Mouse (Mus musculus): ENCODE results near the gene Pigv. TPM values are rescaled to one million over a fixed set of nuclear protein-coding genes. Genes with fewer than 3 reads are reported as not detected.

Pigv gene
- polyA plus RNA-seq, 1 experiment from 2014 or later, result 16.7 TPM

- no peak overlapping the region for H3K4me3 ChIP-seq (ENCODE audit: low read length)
- H3K27me3 ChIP-seq (ENCODE audit: control insufficient read depth, insufficient read depth, low read length), result no peaks in the 10 kb centered on the region
- H3K9me3 ChIP-seq (replicated peaks; ENCODE audit: control insufficient read depth, low read length), result peaks cover 15% of the 10 kb centered on the region
- peaks cover 3% of the 10 kb centered on the region; the same call in 1 of the 2 replicates for H3K4me1 ChIP-seq (ENCODE audit: control insufficient read depth, insufficient read depth, low read length)
- no peaks in the 10 kb centered on the region for H3K36me3 ChIP-seq (ENCODE audit: control insufficient read depth, insufficient read depth)
- H3K27ac ChIP-seq (ENCODE audit: low read length), result no peak overlapping the region
- ATAC-seq (replicated peaks; ENCODE audit: extremely low read depth, insufficient read depth, low FRiP score), result no peak
- H3K4me2 ChIP-seq (ENCODE audit: low read depth, low read length), result no peak overlapping the region
- 82% methylated on average over 3 of the region's 3 CpGs for WGBS
- H3K9ac ChIP-seq (ENCODE audit: low read length), result no peak overlapping the region
Observed at GRCm38 (mm10) chr4:133645195-133645594, 27.3 kb downstream of the Pigv start.

GRCm38 (mm10) chr4:133634043-133634410 lies 38.4 kb downstream of the Pigv start:
- Histone ChIP-seq H3K4me1 (ENCODE audit: control insufficient read depth, insufficient read depth, low read length) (peaks cover 24% of the 10 kb centered on the region), H3K27ac (ENCODE audit: low read length) (no peak overlapping the region), H3K4me2 (ENCODE audit: low read depth, low read length) (no peak overlapping the region), H3K4me3 (ENCODE audit: low read length) (no peak overlapping the region), H3K9ac (ENCODE audit: low read length) (no peak overlapping the region), H3K9me3 (replicated peaks; ENCODE audit: control insufficient read depth, low read length) (no peaks in the 10 kb centered on the region), H3K27me3 (ENCODE audit: control insufficient read depth, insufficient read depth, low read length) (no peaks in the 10 kb centered on the region), H3K36me3 (ENCODE audit: control insufficient read depth, insufficient read depth) (no peaks in the 10 kb centered on the region)
- WGBS, result 74% methylated on average over 5 of the region's 5 CpGs
- ATAC-seq (replicated peaks; ENCODE audit: extremely low read depth, insufficient read depth, low FRiP score), result no peak

GRCm38 (mm10) chr4:133633332-133634042 lies 39.0 kb downstream of the Pigv start:
- peak; percentile 81 for ATAC-seq (replicated peaks; ENCODE audit: extremely low read depth, insufficient read depth, low FRiP score)

GRCm38 (mm10) chr4:133632483-133633327 lies 39.7 kb downstream of the Pigv start:
- WGBS, result 3% methylated on average over 59 of the region's 69 CpGs
- ATAC-seq (replicated peaks; ENCODE audit: extremely low read depth, insufficient read depth, low FRiP score), result peak; percentile 73
- no peaks in the 10 kb centered on the region for H3K27me3 ChIP-seq (ENCODE audit: control insufficient read depth, insufficient read depth, low read length)

More at GRCm38 (mm10) chr4:133633332-133634042, 39.0 kb downstream of the Pigv start:
- Histone ChIP-seq H3K9ac (ENCODE audit: low read length) (peak overlapping the region; percentile 89), H3K4me1 (ENCODE audit: control insufficient read depth, insufficient read depth, low read length) (peaks cover 24% of the 10 kb centered on the region), H3K27me3 (ENCODE audit: control insufficient read depth, insufficient read depth, low read length) (no peaks in the 10 kb centered on the region), H3K4me3 (ENCODE audit: low read length) (peak overlapping the region; percentile 83), H3K36me3 (ENCODE audit: control insufficient read depth, insufficient read depth) (no peaks in the 10 kb centered on the region), H3K4me2 (ENCODE audit: low read depth, low read length) (peak overlapping the region; percentile 95), H3K27ac (ENCODE audit: low read length) (peak overlapping the region; percentile 62), H3K9me3 (replicated peaks; ENCODE audit: control insufficient read depth, low read length) (no peaks in the 10 kb centered on the region)
- 13% methylated on average over 26 of the region's 47 CpGs for WGBS

GRCm38 (mm10) chr4:133631769-133632411 lies 40.6 kb downstream of the Pigv start:
- no peak for ATAC-seq (replicated peaks; ENCODE audit: extremely low read depth, insufficient read depth, low FRiP score)
- no peaks in the 10 kb centered on the region for H3K36me3 ChIP-seq (ENCODE audit: control insufficient read depth, insufficient read depth)
- H3K9ac ChIP-seq (ENCODE audit: low read length), result peak overlapping the region; percentile 89
- no peaks in the 10 kb centered on the region for H3K9me3 ChIP-seq (replicated peaks; ENCODE audit: control insufficient read depth, low read length)
- peaks cover 24% of the 10 kb centered on the region for H3K4me1 ChIP-seq (ENCODE audit: control insufficient read depth, insufficient read depth, low read length)
- peak overlapping the region; percentile 95 for H3K4me2 ChIP-seq (ENCODE audit: low read depth, low read length)
- WGBS, result 43% methylated on average over 9 of the region's 9 CpGs
- H3K4me3 ChIP-seq (ENCODE audit: low read length), result peak overlapping the region; percentile 83
- no peak overlapping the region; the same call in 1 of the 2 replicates for H3K27ac ChIP-seq (ENCODE audit: low read length)
- H3K27me3 ChIP-seq (ENCODE audit: control insufficient read depth, insufficient read depth, low read length), result no peaks in the 10 kb centered on the region

More at GRCm38 (mm10) chr4:133632483-133633327, 39.7 kb downstream of the Pigv start:
- Histone ChIP-seq H3K4me2 (ENCODE audit: low read depth, low read length) (peak overlapping the region; percentile 95), H3K36me3 (ENCODE audit: control insufficient read depth, insufficient read depth) (no peaks in the 10 kb centered on the region), H3K27ac (ENCODE audit: low read length) (peak overlapping the region; percentile 62), H3K4me3 (ENCODE audit: low read length) (peak overlapping the region; percentile 83), H3K9ac (ENCODE audit: low read length) (peak overlapping the region; percentile 89), H3K9me3 (replicated peaks; ENCODE audit: control insufficient read depth, low read length) (no peaks in the 10 kb centered on the region), H3K4me1 (ENCODE audit: control insufficient read depth, insufficient read depth, low read length) (peaks cover 24% of the 10 kb centered on the region)

GRCm38 (mm10) chr4:133631071-133631768 lies 41.2 kb downstream of the Pigv start:
- H3K9me3 ChIP-seq (replicated peaks; ENCODE audit: control insufficient read depth, low read length), result no peaks in the 10 kb centered on the region
- peaks cover 26% of the 10 kb centered on the region for H3K4me1 ChIP-seq (ENCODE audit: control insufficient read depth, insufficient read depth, low read length)
- peak overlapping the region; percentile 95 for H3K4me2 ChIP-seq (ENCODE audit: low read depth, low read length)
- no peak for ATAC-seq (replicated peaks; ENCODE audit: extremely low read depth, insufficient read depth, low FRiP score)
- H3K27ac ChIP-seq (ENCODE audit: low read length), result no peak overlapping the region
- H3K36me3 ChIP-seq (ENCODE audit: control insufficient read depth, insufficient read depth), result no peaks in the 10 kb centered on the region
- peak overlapping the region; percentile 11; the same call in 1 of the 2 replicates for H3K9ac ChIP-seq (ENCODE audit: low read length)
- H3K4me3 ChIP-seq (ENCODE audit: low read length), result peak overlapping the region; percentile 13; the same call in 1 of the 2 replicates
- 73% methylated on average over 14 of the region's 14 CpGs for WGBS
- no peaks in the 10 kb centered on the region for H3K27me3 ChIP-seq (ENCODE audit: control insufficient read depth, insufficient read depth, low read length)

- Histone ChIP-seq H3K27me3 (ENCODE audit: control insufficient read depth, insufficient read depth, low read length) (no peaks in the 10 kb centered on the region), H3K4me1 (ENCODE audit: control insufficient read depth, insufficient read depth, low read length) (peaks cover 26% of the 10 kb centered on the region), H3K4me3 (ENCODE audit: low read length) (no peak overlapping the region), H3K27ac (ENCODE audit: low read length) (no peak overlapping the region), H3K4me2 (ENCODE audit: low read depth, low read length) (no peak overlapping the region), H3K9ac (ENCODE audit: low read length) (no peak overlapping the region), H3K9me3 (replicated peaks; ENCODE audit: control insufficient read depth, low read length) (no peaks in the 10 kb centered on the region), H3K36me3 (ENCODE audit: control insufficient read depth, insufficient read depth) (no peaks in the 10 kb centered on the region)
- no peak for ATAC-seq (replicated peaks; ENCODE audit: extremely low read depth, insufficient read depth, low FRiP score)
- WGBS, result 82% methylated on average over 8 of the region's 8 CpGs
Observed at GRCm38 (mm10) chr4:133630326-133630920, 42.0 kb downstream of the Pigv start.

GRCm38 (mm10) chr4:133629191-133629590 lies 43.3 kb downstream of the Pigv start:
- peaks cover 3% of the 10 kb centered on the region; the same call in 1 of the 2 replicates for H3K36me3 ChIP-seq (ENCODE audit: control insufficient read depth, insufficient read depth)
- no peak overlapping the region for H3K9ac ChIP-seq (ENCODE audit: low read length)
- ATAC-seq (replicated peaks; ENCODE audit: extremely low read depth, insufficient read depth, low FRiP score), result no peak
- H3K27me3 ChIP-seq (ENCODE audit: control insufficient read depth, insufficient read depth, low read length), result no peaks in the 10 kb centered on the region
- H3K27ac ChIP-seq (ENCODE audit: low read length), result no peak overlapping the region
- WGBS, result 69% methylated on average over 7 of the region's 7 CpGs
- H3K4me3 ChIP-seq (ENCODE audit: low read length), result no peak overlapping the region
- H3K4me2 ChIP-seq (ENCODE audit: low read depth, low read length), result no peak overlapping the region
- H3K4me1 ChIP-seq (ENCODE audit: control insufficient read depth, insufficient read depth, low read length), result peaks cover 26% of the 10 kb centered on the region
- H3K9me3 ChIP-seq (replicated peaks; ENCODE audit: control insufficient read depth, low read length), result no peaks in the 10 kb centered on the region
